Mouse (Mus musculus) intestine, postnatal 0 days (tissue): Measurements from ENCODE around the gene Cnot3. TPM values are rescaled to one million over a fixed set of nuclear protein-coding genes. Genes with fewer than 3 reads are reported as not detected.
"Not testable (repeated sequence)": the region's sequence is repeated elsewhere in the genome, so short reads cannot be mapped to it uniquely, and the experiment has no call there.

ENCODE experiments used
- ATAC-seq: fragments of 200-750 bp; cut with Nextera tagmentation; 2 replicates; pipeline ENCODE4 v1.8.0; 2017; ENCODE audit warnings: mild to moderate bottlenecking, moderate TSS enrichment, moderate library complexity
- H3K27ac ChIP-seq: fragments of 300-500 bp; sonication (generic); 2 replicates; pipeline ENCODE4 v1.5.1; 2014; ENCODE audit warnings: mild to moderate bottlenecking, low read depth, low read length, moderate library complexity
- H3K27me3 ChIP-seq: fragments of 300-500 bp; sonication (generic); replicated peaks from 2 replicates; pipeline ENCODE4 v1.6.1; 2014; ENCODE audit warnings: low read length, mixed read lengths; ENCODE audit not compliant: control insufficient read depth, insufficient read depth
- H3K36me3 ChIP-seq: fragments of 300-500 bp; sonication (generic); 2 replicates; pipeline ENCODE4 v1.6.1; 2014; ENCODE audit warnings: mild to moderate bottlenecking, moderate library complexity; ENCODE audit not compliant: control insufficient read depth, insufficient read depth
- H3K4me1 ChIP-seq: fragments of 300-500 bp; sonication (generic); replicated peaks from 2 replicates; pipeline ENCODE4 v1.6.1; 2014; ENCODE audit warnings: antibody characterized with exemption, low read length, mixed read lengths; ENCODE audit not compliant: control insufficient read depth, insufficient read depth
- H3K4me2 ChIP-seq: fragments of 300-500 bp; sonication (generic); replicated peaks from 2 replicates; pipeline ENCODE4 v1.6.1; 2014; ENCODE audit warnings: low read depth, mild to moderate bottlenecking, moderate library complexity
- H3K4me3 ChIP-seq: fragments of 300-500 bp; sonication (generic); 2 replicates; pipeline ENCODE4 v1.5.1; 2014; ENCODE audit warnings: low read depth, low read length
- H3K9ac ChIP-seq: fragments of 300-500 bp; sonication (generic); 2 replicates; pipeline ENCODE4 v1.6.1; 2014; ENCODE audit warnings: mild to moderate bottlenecking, low read depth, low read length
- H3K9me3 ChIP-seq: fragments of 300-500 bp; sonication (generic); 2 replicates; pipeline ENCODE4 v1.6.1; 2016; ENCODE audit warnings: mixed run types; ENCODE audit not compliant: control insufficient read depth
- CTCF ChIP-seq: sonication (generic); IDR thresholded peaks from 2 replicates; pipeline ENCODE4 v1.5.1; 2016; ENCODE audit warnings: low read depth, mild to moderate bottlenecking, control low read depth, antibody characterized with exemption, moderate library complexity
- WGBS: fragments of 180-500 bp; shearing (Covaris S2); extraction: QIAGEN DNeasy Blood & Tissue Kit; methylation state at CpG from one replicate; pipeline ENCODE4 v1.1.7; 2014; 5-methylcytosine and 5-hydroxymethylcytosine counted together
- polyA plus RNA-seq: library from polyadenylated mRNA; unstranded; fragments of >200 nt; fragmentation: Nextera tagmentation; extraction: Ambion mirVana; gene quantifications from 2 replicates; pipeline ENCODE4 v1.2.1, GENCODE M21; 2015

Cnot3 gene
- polyA plus RNA-seq = 19.9 and 20.8 TPM in 2 replicates

GRCm38 (mm10) chr7:3644672-3645487, at the start of gene Cnot3:
Cnot3 (plus strand) TSS chr7:3645268.
- Histone ChIP-seq H3K27me3 (no peaks in the 10 kb centered on the region), H3K9me3 (no peaks in the 10 kb centered on the region), H3K27ac (peak within 1 kb of the TSS; percentile 94), H3K4me1 (peaks cover 13% of the 10 kb centered on the region; the same call in 1 of the 2 replicates), H3K4me2 (peak within 1 kb of the TSS; percentile 73), H3K9ac (peak within 1 kb of the TSS; percentile 94), H3K36me3 (peaks cover 17% of the 10 kb centered on the region), H3K4me3 (peak within 1 kb of the TSS; percentile 78)
- ATAC-seq = peak; percentile 99
- TF ChIP-seq CTCF = 0 out of 2 replicates have a peak, but pooled peaks have one; percentile 1
- under 1% methylated on average over 55 of the region's 58 CpGs for WGBS

- not testable (repeated sequence) for H3K27ac ChIP-seq, H3K9me3 ChIP-seq, H3K4me3 ChIP-seq, H3K4me1 ChIP-seq, H3K9ac ChIP-seq, H3K27me3 ChIP-seq, ATAC-seq, H3K36me3 ChIP-seq, H3K4me2 ChIP-seq
- WGBS = 59% methylated on average over 1 of the region's 1 CpGs
Measured at GRCm38 (mm10) chr7:3597755-3598154, 47.3 kb upstream of the Cnot3 start.

- H3K27ac ChIP-seq = no peak overlapping the region
- no peaks in the 10 kb centered on the region for H3K27me3 ChIP-seq
- 13% methylated on average over 4 of the region's 4 CpGs for WGBS
- H3K9ac ChIP-seq = no peak overlapping the region
- no peaks in the 10 kb centered on the region for H3K9me3 ChIP-seq
- 0 out of 2 replicates have a peak, but pooled peaks have one; percentile 36 for ATAC-seq
- H3K4me1 ChIP-seq = no peaks in the 10 kb centered on the region
- no peaks in the 10 kb centered on the region for H3K36me3 ChIP-seq
- no peak overlapping the region for H3K4me3 ChIP-seq
- peak; percentile 92 for TF ChIP-seq CTCF
- H3K4me2 ChIP-seq = no peak overlapping the region
Measured at GRCm38 (mm10) chr7:3601119-3601518, 43.9 kb upstream of the Cnot3 start.

- WGBS = 14% methylated on average over 2 of the region's 2 CpGs
- 0 out of 2 replicates have a peak, but pooled peaks have one; percentile 54 for ATAC-seq
- Histone ChIP-seq H3K4me3 (no peak overlapping the region), H3K4me1 (no peaks in the 10 kb centered on the region), H3K27me3 (no peaks in the 10 kb centered on the region), H3K9ac (no peak overlapping the region), H3K9me3 (no peaks in the 10 kb centered on the region), H3K36me3 (no peaks in the 10 kb centered on the region), H3K4me2 (no peak overlapping the region), H3K27ac (no peak overlapping the region)
- TF ChIP-seq CTCF = peak; percentile 67
Measured at GRCm38 (mm10) chr7:3606798-3607197, 38.3 kb upstream of the Cnot3 start.

GRCm38 (mm10) chr7:3607391-3607790, 37.7 kb upstream of the Cnot3 start:
- TF ChIP-seq CTCF = no peak
- 78% methylated on average over 6 of the region's 6 CpGs for WGBS

GRCm38 (mm10) chr7:3608668-3609067, 36.4 kb upstream of the Cnot3 start:
- 92% methylated on average over 3 of the region's 3 CpGs for WGBS
- no peaks in the 10 kb centered on the region for H3K36me3 ChIP-seq
- H3K9ac ChIP-seq = no peak overlapping the region
- H3K9me3 ChIP-seq = no peaks in the 10 kb centered on the region
- no peaks in the 10 kb centered on the region for H3K4me1 ChIP-seq
- H3K27ac ChIP-seq = no peak overlapping the region
- H3K4me2 ChIP-seq = no peak overlapping the region
- H3K4me3 ChIP-seq = no peak overlapping the region
- ATAC-seq = no peak
- no peak for TF ChIP-seq CTCF
- no peaks in the 10 kb centered on the region for H3K27me3 ChIP-seq

More at GRCm38 (mm10) chr7:3607391-3607790, 37.7 kb upstream of the Cnot3 start:
- no peak for ATAC-seq
- H3K36me3 ChIP-seq = no peaks in the 10 kb centered on the region
- H3K27ac ChIP-seq = no peak overlapping the region
- no peaks in the 10 kb centered on the region for H3K9me3 ChIP-seq
- H3K27me3 ChIP-seq = no peaks in the 10 kb centered on the region
- no peak overlapping the region for H3K4me2 ChIP-seq
- no peaks in the 10 kb centered on the region for H3K4me1 ChIP-seq
- no peak overlapping the region for H3K9ac ChIP-seq
- H3K4me3 ChIP-seq = no peak overlapping the region
